Comparison of ENCODE assay signal across 9 mouse cellular contexts in genomic region chr11:61665991-61666799, GRCm38 (mm10). TPM values are rescaled to one million over a fixed set of nuclear protein-coding genes. Genes with fewer than 3 reads are reported as not detected.
A peak's percentile ranks its signal among the peaks of the same experiment; 100 is the strongest.
DNase-seq lines count a peak whose midpoint lies in the region; ATAC-seq and TF ChIP-seq lines count a peak whose summit lies in the region.
"Had no signal": no experiment of that assay in that cellular context is flagged by ENCODE, and none has a peak within 500 bp of the region (broad histone marks: within the 10 kb centered on the region; RNA-seq: fewer than 3 reads in every experiment).

No protein-coding gene starts in this region.

- H3K27me3 ChIP-seq in midbrain, embryonic 15.5 days (replicated peaks) = no peaks in the 10 kb centered on the region

- H3K4me2 ChIP-seq in midbrain, embryonic 15.5 days = no peak overlapping the region

- no peaks in the 10 kb centered on the region for H3K4me1 ChIP-seq in lung, adult 2 months (ENCODE audit: control insufficient read depth, insufficient read depth, low read length)
- H3K4me1 ChIP-seq in ES-E14 (ENCODE audit: control insufficient read depth in 2 of 2, insufficient read depth in 2 of 2, low read length in 2 of 2, poor library complexity in 1 of 2) = peaks cover 0 to 4% of the 10 kb centered on the region in 2 experiments; a peak in 1 of 4 replicates
- H3K4me1 ChIP-seq in midbrain, embryonic 15.5 days = no peaks in the 10 kb centered on the region

- H3K9me3 ChIP-seq in ES-E14 (ENCODE audit: control insufficient read depth, insufficient read depth, low read depth, low read length) = no peaks in the 10 kb centered on the region
- no peaks in the 10 kb centered on the region for H3K9me3 ChIP-seq in midbrain, embryonic 15.5 days

- no peak overlapping the region for H3K27ac ChIP-seq in ES-E14 (ENCODE audit: insufficient read depth, low read depth, low read length, poor library complexity, severe bottlenecking)
- no peak overlapping the region for H3K27ac ChIP-seq in midbrain, embryonic 15.5 days
- H3K27ac ChIP-seq: macrophage had no signal

- no peaks in the 10 kb centered on the region for H3K36me3 ChIP-seq in ES-E14 (ENCODE audit: control insufficient read depth, insufficient read depth, low read length, poor library complexity, severe bottlenecking)
- no peaks in the 10 kb centered on the region for H3K36me3 ChIP-seq in midbrain, embryonic 15.5 days (replicated peaks)

- no peak for TF ChIP-seq POLR2A in lung, adult 2 months (IDR thresholded peaks at IDR 0.05; ENCODE audit: borderline replicate concordance, extremely low read depth, low read depth, low read length)

- WGBS in lung, adult 2 months = 32% methylated on average over 7 of the region's 7 CpGs
- 49% methylated on average over 7 of the region's 7 CpGs for WGBS in midbrain, embryonic 15.5 days

- peak; percentile 51 for DNase-seq in lung, adult 2 months
- DNase-seq in lung, postnatal 25 days (ENCODE audit: low spot score) = no peak
- DNase-seq in ES-E14 (ENCODE audit: low read depth, low spot score) = no peak
- peak; percentile 77 for DNase-seq in adrenal gland, postnatal 14 days
- peak; percentile 49 to 63 for DNase-seq in kidney, postnatal 25 days
- DNase-seq in mesoderm, embryonic 11.5 days (ENCODE audit: low read depth, low spot score) = peak; percentile 58

- 0 out of 2 replicates have a peak, but pooled peaks have one; percentile 37 for ATAC-seq in erythroid progenitor cell, adult 5-6 weeks (replicated peaks; ENCODE audit: low FRiP score, poor library complexity, severe bottlenecking)
- no peak for ATAC-seq in midbrain, embryonic 15.5 days (replicated peaks)

- no peak overlapping the region for H3K4me3 ChIP-seq in lung, adult 2 months (replicated peaks; ENCODE audit: extremely low read depth, low read depth, low read length)
- H3K4me3 ChIP-seq in ES-E14 (ENCODE audit: insufficient read depth in 1 of 2, low read depth in 1 of 2, low read length in 2 of 2, poor library complexity in 1 of 2, severe bottlenecking in 1 of 2) = no peak overlapping the region
- no peak overlapping the region for H3K4me3 ChIP-seq in midbrain, embryonic 15.5 days

- H3K9ac ChIP-seq in ES-E14 (ENCODE audit: insufficient read depth, low read depth, low read length, poor library complexity, severe bottlenecking) = no peak overlapping the region
- no peak overlapping the region for H3K9ac ChIP-seq in midbrain, embryonic 15.5 days

- in situ Hi-C loops in ES-E14 (cut with MboI; ENCODE audit: low sequenced_read_pairs in 2 of 2, unreplicated experiment in 2 of 2) = no loop called here

- peak; percentile 82 for TF ChIP-seq CTCF in lung, adult 2 months (IDR thresholded peaks at IDR 0.05; ENCODE audit: insufficient read depth, low read length)

TF ChIP-seq in ES-E14, 5 proteins besides CTCF, POLR2A, EP300 and RAD21:
- TF ChIP-seq CHD2 (IDR thresholded peaks at IDR 0.05; ENCODE audit: low read depth, low read length) (no peak), ZC3H11A (IDR thresholded peaks at IDR 0.05; ENCODE audit: borderline replicate concordance, low read depth, low read length) (peak; percentile 24; the same call in 1 of the 2 replicates)
TF ChIP-seq in ES-E14: peak in this region for 1.

RNA-seq across cellular contexts. Expression of gene Grap, which starts 13.1 kb away (rescaled TPM):
- polyA plus RNA-seq in lung, adult 2 months (2012; rRNA removed) = 77.0 and 86.0 TPM in 2 replicates
- total RNA-seq in ES-E14 (2012; rRNA removed) = 0.16 and 1.5 TPM in 2 replicates
- total RNA-seq in adrenal gland, postnatal 14 days (2021) = 12.3 and 27.0 TPM in 2 replicates
- total RNA-seq in erythroid progenitor cell, adult 5-6 weeks (2015; ENCODE audit: low replicate concordance) = 1.4 and 9.2 TPM in 2 replicates
- 0.51 and 1.4 TPM in 2 replicates for total RNA-seq in erythroid progenitor cell, adult 5-6 weeks (2017; ENCODE audit: low replicate concordance)
- 11.7 and 12.7 TPM in 2 replicates for polyA plus RNA-seq in midbrain, embryonic 15.5 days (2015; fragmentation: Nextera tagmentation; extraction: Ambion mirVana)

RNA-seq across cellular contexts. Expression of gene Fam83g, which starts 17.7 kb away (rescaled TPM):
- 2.7 and 7.5 TPM in 2 replicates for polyA plus RNA-seq in lung, adult 2 months (2012; rRNA removed)
- total RNA-seq in ES-E14 (2012; rRNA removed) = 6.2 and 9.4 TPM in 2 replicates
- total RNA-seq in adrenal gland, postnatal 14 days (2021) = 0.85 and 1.1 TPM in 2 replicates
- total RNA-seq in erythroid progenitor cell, adult 5-6 weeks (2015; ENCODE audit: low replicate concordance) = not detected in 2 replicates
- total RNA-seq in erythroid progenitor cell, adult 5-6 weeks (2017; ENCODE audit: low replicate concordance) = 0.64 TPM in 1 of 2 replicates, not detected in the other
- 0.21 and 0.22 TPM in 2 replicates for polyA plus RNA-seq in midbrain, embryonic 15.5 days (2015; fragmentation: Nextera tagmentation; extraction: Ambion mirVana)
- polyA plus RNA-seq: macrophage had no signal

RNA-seq across cellular contexts. Expression of gene Slc5a10, which starts 54.4 kb away (rescaled TPM):
- 0.06 TPM in 1 of 2 replicates, not detected in the other for polyA plus RNA-seq in lung, adult 2 months (2012; rRNA removed)
- total RNA-seq in ES-E14 (2012; rRNA removed) = 0.32 and 0.45 TPM in 2 replicates
- not detected in 2 replicates for total RNA-seq in adrenal gland, postnatal 14 days (2021)
- total RNA-seq in erythroid progenitor cell, adult 5-6 weeks (2015; ENCODE audit: low replicate concordance) = not detected in 2 replicates
- total RNA-seq in erythroid progenitor cell, adult 5-6 weeks (2017; ENCODE audit: low replicate concordance) = 0.13 TPM in 1 of 2 replicates, not detected in the other
- polyA plus RNA-seq in midbrain, embryonic 15.5 days (2015; fragmentation: Nextera tagmentation; extraction: Ambion mirVana) = not detected in 2 replicates
- polyA plus RNA-seq: macrophage had no signal

Comparison
In these comparisons a context has a peak if more than half of its experiments do, and no peak if none do; other contexts are left out.
1. DNase-seq: peak in lung, adult 2 months (single experiment), adrenal gland, postnatal 14 days (single experiment), kidney, postnatal 25 days (2 of 2) and mesoderm, embryonic 11.5 days (single experiment); none in lung, postnatal 25 days (single experiment) and ES-E14 (single experiment).